Mouse (Mus musculus) midbrain, embryonic 13.5 days (tissue): ENCODE results near the gene Spock2. TPM values are rescaled to one million over a fixed set of nuclear protein-coding genes. Genes with fewer than 3 reads are reported as not detected.
"Not testable (repeated sequence)": the region's sequence is repeated elsewhere in the genome, so short reads cannot be mapped to it uniquely, and the experiment has no call there.

Experiments
- ATAC-seq: fragments of 200-750 bp; cut with Nextera tagmentation; 2 replicates; pipeline ENCODE4 v1.8.0; 2017; ENCODE audit warnings: mild to moderate bottlenecking, moderate TSS enrichment, moderate library complexity
- H3K27ac ChIP-seq: fragments of 300-500 bp; sonication (generic); 2 replicates; pipeline ENCODE4 v1.5.1; 2015; ENCODE audit warnings: inconsistent platforms, mild to moderate bottlenecking, moderate library complexity
- H3K27me3 ChIP-seq: fragments of 300-500 bp; sonication (generic); 2 replicates; pipeline ENCODE4 v1.6.1; 2015; ENCODE audit warnings: mild to moderate bottlenecking, inconsistent platforms
- H3K36me3 ChIP-seq: fragments of 300-500 bp; sonication (generic); 2 replicates; pipeline ENCODE4 v1.6.1; 2015; ENCODE audit warnings: mild to moderate bottlenecking, inconsistent platforms
- H3K4me1 ChIP-seq: fragments of 300-500 bp; sonication (generic); replicated peaks from 2 replicates; pipeline ENCODE4 v1.6.1; 2015; ENCODE audit warnings: inconsistent platforms
- H3K4me2 ChIP-seq: fragments of 300-500 bp; sonication (generic); replicated peaks from 2 replicates; pipeline ENCODE4 v1.6.1; 2015; ENCODE audit warnings: moderate library complexity, mild to moderate bottlenecking, inconsistent platforms
- H3K4me3 ChIP-seq: fragments of 300-500 bp; sonication (generic); replicated peaks from 2 replicates; pipeline ENCODE4 v1.5.1; 2015; ENCODE audit warnings: mild to moderate bottlenecking, inconsistent platforms
- H3K9ac ChIP-seq: fragments of 300-500 bp; sonication (generic); replicated peaks from 2 replicates; pipeline ENCODE4 v1.6.1; 2015; ENCODE audit warnings: mild to moderate bottlenecking, inconsistent platforms
- H3K9me3 ChIP-seq: fragments of 300-500 bp; sonication (generic); 2 replicates; pipeline ENCODE4 v1.6.1; 2016; ENCODE audit warnings: mild to moderate bottlenecking, inconsistent platforms
- WGBS: fragments of 180-500 bp; shearing (Covaris S2); methylation state at CpG from one replicate; pipeline ENCODE4 v1.1.7; 2015; 5-methylcytosine and 5-hydroxymethylcytosine counted together
- microRNA-seq: library from miRNA; unstranded; fragments of <30 nt; microRNA quantifications from one replicate; pipeline ENCODE4, GENCODE M21; 2016
- polyA plus RNA-seq: library from polyadenylated mRNA; unstranded; fragments of >200 nt; fragmentation: Nextera tagmentation; extraction: Ambion mirVana; gene quantifications from 2 replicates; pipeline ENCODE4 v1.2.1, GENCODE M21; 2015

Gene Spock2
- polyA plus RNA-seq, 1 experiment from 2014 or later = 51.8 TPM

- not testable (repeated sequence) for H3K9ac ChIP-seq, ATAC-seq, H3K27me3 ChIP-seq, H3K4me2 ChIP-seq, H3K4me1 ChIP-seq, H3K4me3 ChIP-seq, H3K27ac ChIP-seq, H3K9me3 ChIP-seq, H3K36me3 ChIP-seq
- WGBS = 92% methylated on average over 9 of the region's 9 CpGs
These were observed 69.3 kb downstream of the Spock2 start for GRCm38 (mm10) chr10:60175306-60175705.

Small RNA genes lying within 50 kb of the gene (microRNA-seq; reads per million reads assigned to microRNA genes)
- not detected for gene Mir6906

Other genes with a start within 250 kb of the Spock2 start
- 18.3 and 18.6 TPM in 2 replicates for gene Dnajb12, start 226.7 kb upstream of the Spock2 start, polyA plus RNA-seq
- gene Ddit4, start 154.4 kb upstream of the Spock2 start, polyA plus RNA-seq = 48.5 and 58.7 TPM in 2 replicates
- gene Ascc1, start 103.4 kb upstream of the Spock2 start, polyA plus RNA-seq = 49.5 and 50.6 TPM in 2 replicates
- gene Anapc16, start 103.1 kb upstream of the Spock2 start, polyA plus RNA-seq = 121 TPM in 2 replicates
- gene Chst3, start 113.0 kb downstream of the Spock2 start, polyA plus RNA-seq = 1.3 and 1.7 TPM in 2 replicates
- 126 and 154 TPM in 2 replicates for gene Psap, start 171.4 kb downstream of the Spock2 start, polyA plus RNA-seq
- 1.6 and 1.7 TPM in 2 replicates for gene Vsir, start 240.6 kb downstream of the Spock2 start, polyA plus RNA-seq